Mouse (Mus musculus): ENCODE measurements around the gene Aagab. TPM values are rescaled to one million over a fixed set of nuclear protein-coding genes. Genes with fewer than 3 reads are reported as not detected.

Aagab gene
- polyA plus RNA-seq, 1 experiment from 2014 or later: 48.3 TPM

Other genes starting within 250 kb of the Aagab start
- gene Map2k5, start 224.8 kb upstream of the Aagab start, polyA plus RNA-seq (2014; fragmentation: Nextera tagmentation; extraction: Ambion mirVana): 39.4 and 41.7 TPM in 2 replicates
- gene 2300009A05Rik, start 203.4 kb upstream of the Aagab start, polyA plus RNA-seq (2014; fragmentation: Nextera tagmentation; extraction: Ambion mirVana): 45.0 and 47.1 TPM in 2 replicates
- 0.17 TPM in 1 of 2 replicates, not detected in the other for gene Iqch, start 167 bp upstream of the Aagab start, polyA plus RNA-seq (2014; fragmentation: Nextera tagmentation; extraction: Ambion mirVana)
- gene Smad3, start 155.3 kb downstream of the Aagab start, polyA plus RNA-seq (2014; fragmentation: Nextera tagmentation; extraction: Ambion mirVana): 16.6 and 17.9 TPM in 2 replicates